In the genomic region with DNA sequence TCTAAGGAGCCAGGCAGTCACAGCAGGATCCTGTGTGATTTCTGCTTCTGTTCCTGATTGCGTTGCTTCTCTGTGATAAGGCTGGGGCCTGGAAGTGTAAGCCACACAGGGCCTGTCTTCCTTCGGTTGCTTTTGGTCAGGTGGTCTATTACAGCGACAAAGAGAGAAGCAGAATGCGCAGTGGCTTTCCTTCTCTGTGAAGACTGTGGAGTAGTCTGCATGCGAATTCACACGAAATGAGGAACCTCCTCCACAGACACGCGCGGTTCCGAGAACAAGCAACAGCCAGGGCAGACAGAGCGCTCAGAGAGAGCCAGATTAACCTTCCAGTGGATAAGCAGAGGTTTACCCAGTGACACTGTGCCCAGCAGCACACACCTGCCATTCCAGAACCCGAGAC, we compare ENCODE assay signal across 14 mouse cellular contexts. TPM values are rescaled to one million over a fixed set of nuclear protein-coding genes. Genes with fewer than 3 reads are reported as not detected.
DNase-seq lines count a peak whose midpoint lies in the region; ATAC-seq and TF ChIP-seq lines count a peak whose summit lies in the region.
"Had no signal": no experiment of that assay in that cellular context is flagged by ENCODE, and none has a peak within 500 bp of the region (broad histone marks: within the 10 kb centered on the region; RNA-seq: fewer than 3 reads in every experiment).

No protein-coding gene starts in this region.

- WGBS in macrophage (ENCODE audit: missing documents) = 14% methylated on average over 10 of the region's 12 CpGs
- 85% methylated on average over 12 of the region's 12 CpGs for WGBS in forebrain, embryonic 14.5 days

- no peak overlapping the region for H3K4me2 ChIP-seq in forebrain, embryonic 14.5 days (ENCODE audit: low read length)

- no peak for TF ChIP-seq EP300 in MEL (IDR thresholded peaks at IDR 0.05; ENCODE audit: low read depth in 1 of 2, low read length in 2 of 2)

- peak overlapping the region; percentile 88 for H3K27ac ChIP-seq in layer of hippocampus, adult 2 months
- H3K27ac ChIP-seq in MEL (ENCODE audit: control insufficient read depth, low read depth, low read length) (no peak overlapping the region), macrophage (peak overlapping the region; percentile 65)
- H3K27ac ChIP-seq in forebrain, embryonic 14.5 days (ENCODE audit: low read depth, low read length) = no peak overlapping the region
- H3K27ac ChIP-seq: forebrain, embryonic 12.5 days; limb, embryonic 12.5 days had no signal

- no peak for DNase-seq in layer of hippocampus, adult 2 months (ENCODE audit: low spot score in 2 of 2)
- no peak for DNase-seq in layer of hippocampus, postnatal 36 days
- DNase-seq in MEL (ENCODE audit: low read depth, low spot score) = peak; percentile 64
- DNase-seq in brain, adult 2 months (ENCODE audit: low read depth, low spot score) = peak; percentile 59
- no peak for DNase-seq in cerebellum, adult 11-12 months
- no peak for DNase-seq in forebrain, embryonic 14.5 days (ENCODE audit: low spot score)
- DNase-seq: adrenal gland, postnatal 25 days had no signal

- TF ChIP-seq RAD21 in MEL (IDR thresholded peaks at IDR 0.05; ENCODE audit: low read depth, low read length) = no peak

- ATAC-seq in forebrain, embryonic 14.5 days = no peak

- no peaks in the 10 kb centered on the region for H3K9me3 ChIP-seq in MEL (replicated peaks; ENCODE audit: insufficient read depth, low read length)
- no peaks in the 10 kb centered on the region for H3K9me3 ChIP-seq in forebrain, embryonic 14.5 days (replicated peaks; ENCODE audit: control insufficient read depth, low read length)
- H3K9me3 ChIP-seq: forebrain, embryonic 12.5 days; G1E; limb, embryonic 12.5 days had no signal

- H3K9ac ChIP-seq in MEL (ENCODE audit: control insufficient read depth, low read depth, low read length, poor library complexity, severe bottlenecking) = peak overlapping the region; percentile 8; the same call in 1 of the 2 replicates
- H3K9ac ChIP-seq in forebrain, embryonic 14.5 days (ENCODE audit: low read length) = no peak overlapping the region
- H3K9ac ChIP-seq: forebrain, embryonic 12.5 days had no signal

- H3K79me2 ChIP-seq in MEL (ENCODE audit: control insufficient read depth, insufficient read depth, low read length, poor library complexity) (no peaks in the 10 kb centered on the region), macrophage (ENCODE audit: inconsistent target) (no peaks in the 10 kb centered on the region)

- no peak for TF ChIP-seq CTCF in layer of hippocampus, adult 2 months (conservative IDR thresholded peaks at IDR 0.05)
- TF ChIP-seq CTCF in MEL (IDR thresholded peaks at IDR 0.05 in 2 of 3, conservative IDR thresholded peaks at IDR 0.05 in 1 of 3; ENCODE audit: control insufficient read depth in 1 of 3, insufficient read depth in 1 of 3, low read depth in 2 of 3, low read length in 3 of 3, poor library complexity in 1 of 3, severe bottlenecking in 1 of 3) = no peak

- no peak for TF ChIP-seq POLR2A in MEL (IDR thresholded peaks at IDR 0.05; ENCODE audit: control insufficient read depth in 1 of 2, insufficient read depth in 1 of 2, low read depth in 1 of 2, low read length in 2 of 2, poor library complexity in 1 of 2)

- H3K4me3 ChIP-seq in layer of hippocampus, adult 2 months = no peak overlapping the region; the same call in 1 of the 2 replicates
- peak overlapping the region in 1 of 2 experiments; percentile 5; a peak in 1 of 4 replicates for H3K4me3 ChIP-seq in MEL (ENCODE audit: control insufficient read depth in 1 of 2, insufficient read depth in 1 of 2, low read depth in 2 of 2, low read length in 2 of 2)
- peak overlapping the region; percentile 49; the same call in 1 of the 2 replicates for H3K4me3 ChIP-seq in macrophage (ENCODE audit: inconsistent target)
- no peak overlapping the region for H3K4me3 ChIP-seq in forebrain, embryonic 14.5 days (ENCODE audit: low read depth, low read length)
- H3K4me3 ChIP-seq: forebrain, embryonic 12.5 days; myocyte had no signal

- H3K27me3 ChIP-seq in MEL (ENCODE audit: control insufficient read depth in 1 of 2, insufficient read depth in 2 of 2, low read length in 2 of 2) = no peaks in the 10 kb centered on the region
- H3K27me3 ChIP-seq in forebrain, embryonic 14.5 days (replicated peaks; ENCODE audit: control insufficient read depth, insufficient read depth, low read length) = no peaks in the 10 kb centered on the region
- H3K27me3 ChIP-seq: limb, embryonic 12.5 days had no signal

- H3K4me1 ChIP-seq in MEL (ENCODE audit: control insufficient read depth in 1 of 2, insufficient read depth in 2 of 2, low read length in 2 of 2) = peaks cover 0 to 16% of the 10 kb centered on the region in 2 experiments; a peak in 2 of 4 replicates
- no peaks in the 10 kb centered on the region for H3K4me1 ChIP-seq in forebrain, embryonic 14.5 days (ENCODE audit: control insufficient read depth, insufficient read depth, low read length)
- H3K4me1 ChIP-seq: forebrain, embryonic 12.5 days had no signal

- H3K36me3 ChIP-seq in MEL (ENCODE audit: control insufficient read depth in 1 of 2, insufficient read depth in 2 of 2, low read length in 2 of 2) (peaks cover 0 to 8% of the 10 kb centered on the region in 2 experiments; a peak in 1 of 4 replicates), macrophage (ENCODE audit: inconsistent target) (no peaks in the 10 kb centered on the region)
- no peaks in the 10 kb centered on the region for H3K36me3 ChIP-seq in forebrain, embryonic 14.5 days (ENCODE audit: control insufficient read depth, insufficient read depth, low read length)
- H3K36me3 ChIP-seq: forebrain, embryonic 12.5 days; G1E; limb, embryonic 12.5 days had no signal

RNA-seq across cellular contexts. Expression of a gene that starts 15.7 kb away (rescaled TPM):
- total RNA-seq in layer of hippocampus, adult 2 months (2021) = not detected
- not detected for total RNA-seq in layer of hippocampus, postnatal 36 days (2021)
- total RNA-seq in MEL (2012; rRNA removed) = not detected in 2 replicates
- under 1 TPM in 1 of 2 experiments, not detected in 1; 0.38 TPM for polyA plus RNA-seq in MEL (2012; ENCODE audit: insufficient read depth in 1 of 2, insufficient read length in 2 of 2, low read depth in 1 of 2, low replicate concordance in 2 of 2, missing spikeins in 1 of 2)
- not detected for total RNA-seq in macrophage (2018; cell fraction: chromatin; rRNA removed)
- total RNA-seq in macrophage (2018; cell fraction: cytosol; rRNA removed) = not detected
- not detected for total RNA-seq in macrophage (2018; cell fraction: nucleus; rRNA removed)
- not detected in 3 replicates for polyA plus RNA-seq in macrophage (2018)
- not detected in 2 replicates for polyA plus RNA-seq in forebrain, embryonic 14.5 days (2014; fragmentation: Nextera tagmentation; extraction: Ambion mirVana)
- total RNA-seq: adrenal gland, postnatal 25 days; G1E; heart, adult 8-10 months had no signal
- polyA plus RNA-seq: forebrain, embryonic 12.5 days; G1E; kidney, embryonic 14.5 days; limb, embryonic 12.5 days; myocyte had no signal

RNA-seq across cellular contexts. Expression of a gene that starts 20.3 kb away (rescaled TPM):
- total RNA-seq in layer of hippocampus, adult 2 months (2021) = under 1 TPM; 0.27 to 0.33 TPM
- total RNA-seq in layer of hippocampus, postnatal 36 days (2021) = under 1 TPM; 0.12 to 0.13 TPM
- 0.95 and 1.0 TPM in 2 replicates for total RNA-seq in MEL (2012; rRNA removed)
- polyA plus RNA-seq in MEL (2012; ENCODE audit: insufficient read depth in 1 of 2, insufficient read length in 2 of 2, low read depth in 1 of 2, low replicate concordance in 2 of 2, missing spikeins in 1 of 2) (under 1 TPM in 1 of 2 experiments, not detected in 1; 0.43 TPM), macrophage (2018) (not detected in 3 replicates)
- total RNA-seq in macrophage (2018; cell fraction: chromatin; rRNA removed) = 1 to 10 TPM in 10 of 26 experiments, under 1 TPM in 16; 0.31 to 2.5 (median 0.86) TPM
- under 1 TPM in 3 of 26 experiments, not detected in 23; 0.03 to 0.11 (median 0.06) TPM for total RNA-seq in macrophage (2018; cell fraction: cytosol; rRNA removed)
- total RNA-seq in macrophage (2018; cell fraction: nucleus; rRNA removed) = 1 to 10 TPM in 1 of 26 experiments, under 1 TPM in 17, not detected in 8; 0.15 to 1.6 (median 0.29) TPM
- polyA plus RNA-seq in forebrain, embryonic 14.5 days (2014; fragmentation: Nextera tagmentation; extraction: Ambion mirVana) = 0.11 and 0.15 TPM in 2 replicates

RNA-seq across cellular contexts. Expression of a gene that starts 23.5 kb away (rescaled TPM):
- 10 to 100 TPM; 32.3 to 35.8 TPM for total RNA-seq in layer of hippocampus, adult 2 months (2021)
- 10 to 100 TPM; 36.6 to 37.2 TPM for total RNA-seq in layer of hippocampus, postnatal 36 days (2021)
- total RNA-seq in MEL (2012; rRNA removed) = 18.3 and 21.0 TPM in 2 replicates
- polyA plus RNA-seq in MEL (2012; ENCODE audit: insufficient read depth in 1 of 2, insufficient read length in 2 of 2, low read depth in 1 of 2, low replicate concordance in 2 of 2, missing spikeins in 1 of 2) (10 to 100 TPM in 1 of 2 experiments, not detected in 1; 40.2 TPM), macrophage (2018) (47.1 to 55.5 TPM (median 51.5 TPM) in 3 replicates)
- total RNA-seq in macrophage (2018; cell fraction: chromatin; rRNA removed) = 10 to 100 TPM; 15.7 to 99.3 (median 64.0) TPM
- 100 to 1,000 TPM in 2 of 26 experiments, 10 to 100 TPM in 24; 25.4 to 107 (median 74.2) TPM for total RNA-seq in macrophage (2018; cell fraction: cytosol; rRNA removed)
- 100 to 1,000 TPM in 6 of 26 experiments, 10 to 100 TPM in 20; 24.7 to 132 (median 74.8) TPM for total RNA-seq in macrophage (2018; cell fraction: nucleus; rRNA removed)
- 16.3 and 19.7 TPM in 2 replicates for polyA plus RNA-seq in forebrain, embryonic 14.5 days (2014; fragmentation: Nextera tagmentation; extraction: Ambion mirVana)

RNA-seq across cellular contexts. Expression of a gene that starts 26.1 kb away (rescaled TPM):
- total RNA-seq in layer of hippocampus, adult 2 months (2021) = 100 to 1,000 TPM; 342 to 353 TPM
- 100 to 1,000 TPM; 372 to 375 TPM for total RNA-seq in layer of hippocampus, postnatal 36 days (2021)
- 3,210 and 3,724 TPM in 2 replicates for total RNA-seq in MEL (2012; rRNA removed)
- polyA plus RNA-seq in MEL (2012; ENCODE audit: insufficient read depth in 1 of 2, insufficient read length in 2 of 2, low read depth in 1 of 2, low replicate concordance in 2 of 2, missing spikeins in 1 of 2) (1,000 to 10,000 TPM in 1 of 2 experiments, not detected in 1; 3,544 TPM), macrophage (2018) (290 to 1,003 TPM (median 791 TPM) in 3 replicates)
- 100 to 1,000 TPM in 1 of 26 experiments, 10 to 100 TPM in 25; 14.5 to 193 (median 57.8) TPM for total RNA-seq in macrophage (2018; cell fraction: chromatin; rRNA removed)
- 100 to 1,000 TPM; 451 to 985 (median 613) TPM for total RNA-seq in macrophage (2018; cell fraction: cytosol; rRNA removed)
- 100 to 1,000 TPM in 23 of 26 experiments, 10 to 100 TPM in 3; 87.1 to 264 (median 134) TPM for total RNA-seq in macrophage (2018; cell fraction: nucleus; rRNA removed)
- 727 and 966 TPM in 2 replicates for polyA plus RNA-seq in forebrain, embryonic 14.5 days (2014; fragmentation: Nextera tagmentation; extraction: Ambion mirVana)

RNA-seq across cellular contexts. Expression of a gene that starts 36.4 kb away (rescaled TPM):
- total RNA-seq in layer of hippocampus, adult 2 months (2021) = 10 to 100 TPM; 69.2 to 72.8 TPM
- 10 to 100 TPM; 49.8 to 51.5 TPM for total RNA-seq in layer of hippocampus, postnatal 36 days (2021)
- 21.1 and 24.4 TPM in 2 replicates for total RNA-seq in MEL (2012; rRNA removed)
- 10 to 100 TPM in 1 of 2 experiments, not detected in 1; 22.5 TPM for polyA plus RNA-seq in MEL (2012; ENCODE audit: insufficient read depth in 1 of 2, insufficient read length in 2 of 2, low read depth in 1 of 2, low replicate concordance in 2 of 2, missing spikeins in 1 of 2)
- 100 to 1,000 TPM in 1 of 26 experiments, 10 to 100 TPM in 14, 1 to 10 TPM in 11; 1.4 to 103 (median 15.7) TPM for total RNA-seq in macrophage (2018; cell fraction: chromatin; rRNA removed)
- total RNA-seq in macrophage (2018; cell fraction: cytosol; rRNA removed) = 10 to 100 TPM; 20.2 to 85.8 (median 49.5) TPM
- total RNA-seq in macrophage (2018; cell fraction: nucleus; rRNA removed) = 10 to 100 TPM in 21 of 26 experiments, 1 to 10 TPM in 5; 5.0 to 96.3 (median 19.0) TPM
- polyA plus RNA-seq in macrophage (2018) = 11.3 to 58.2 TPM (median 52.9 TPM) in 3 replicates
- polyA plus RNA-seq in forebrain, embryonic 14.5 days (2014; fragmentation: Nextera tagmentation; extraction: Ambion mirVana) = 3.6 and 3.7 TPM in 2 replicates

Comparison
In these comparisons a context has a peak if more than half of its experiments do, and no peak if none do; other contexts are left out.
1. DNase-seq: peak in MEL (single experiment) and brain, adult 2 months (single experiment); none in layer of hippocampus, adult 2 months (0 of 2), layer of hippocampus, postnatal 36 days (0 of 2), cerebellum, adult 11-12 months (single experiment) and forebrain, embryonic 14.5 days (single experiment).
2. H3K27ac ChIP-seq: peak in layer of hippocampus, adult 2 months (single experiment) and macrophage (single experiment); none in MEL (single experiment) and forebrain, embryonic 14.5 days (single experiment).